Mouse (Mus musculus): ENCODE measurements at regions not wholly inside any gene's neighbourhood (a gene's known extent, or its start where the extent isn't known, plus 50 kb on each side); places are given as distances from the start of the nearest gene placed in this dataset.

GRCm38 (mm10) chr5:111626273-111626798, 107.4 kb upstream of the Gm26897 start:
- TF ChIP-seq CTCF (IDR thresholded peaks at IDR 0.05; ENCODE audit: low read depth) = no peak
- no peak for TF ChIP-seq EP300 (optimal IDR thresholded peaks at IDR 0.05)

Measured in stomach, postnatal 0 days (tissue).